Mouse (Mus musculus) gonadal fat pad, adult 2 months (tissue): ENCODE results near the gene Zcchc14. TPM values are rescaled to one million over a fixed set of nuclear protein-coding genes. Genes with fewer than 3 reads are reported as not detected.
"Not testable (repeated sequence)": the region's sequence is repeated elsewhere in the genome, so short reads cannot be mapped to it uniquely, and the experiment has no call there.

ENCODE experiments used
- DNase-seq: peaks from one replicate; pipeline ENCODE4 v3.0.0-alpha.2; 2012; ENCODE audit warnings: low read depth
- polyA plus RNA-seq: library from polyadenylated mRNA; depleted of rRNA; stranded (reverse); fragments of >200 nt; gene quantifications from 2 replicates; pipeline ENCODE4 v1.2.3, GENCODE M21; 2012; rRNA removed

The Zcchc14 gene
- polyA plus RNA-seq, result 18.2 and 21.2 TPM in 2 replicates

DNA sequence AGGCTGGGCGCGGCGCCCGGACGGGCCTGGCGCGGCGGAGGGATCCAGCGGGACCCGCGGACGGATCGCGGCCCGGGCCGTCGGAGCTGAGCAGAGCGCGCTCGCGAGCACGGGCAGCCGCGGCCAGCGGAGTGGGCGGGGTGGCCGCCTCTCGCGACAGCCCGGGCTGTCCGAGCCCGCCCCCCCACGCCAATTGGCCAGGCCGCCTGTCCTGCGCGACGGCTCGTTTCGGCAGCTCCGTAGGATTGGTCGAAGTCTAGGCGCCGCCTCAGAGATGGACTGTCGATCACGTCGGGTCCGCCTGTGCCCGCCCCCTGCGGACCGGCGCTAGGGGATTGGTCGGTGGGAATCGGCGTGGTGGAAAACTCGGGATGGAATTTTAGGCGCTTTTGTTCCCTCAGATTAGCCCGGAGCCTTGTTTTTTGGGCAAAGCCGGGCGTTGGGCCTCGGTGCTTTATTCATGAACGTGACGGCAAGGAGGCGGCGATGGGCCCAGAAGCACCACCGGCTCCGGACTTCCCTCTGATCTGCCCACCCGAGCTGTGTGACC is at the start of gene Zcchc14:
Zcchc14 (minus strand) TSS at position 128 of the 550 bp plus-strand sequence.
- peak; percentile 55 for DNase-seq

DNA sequence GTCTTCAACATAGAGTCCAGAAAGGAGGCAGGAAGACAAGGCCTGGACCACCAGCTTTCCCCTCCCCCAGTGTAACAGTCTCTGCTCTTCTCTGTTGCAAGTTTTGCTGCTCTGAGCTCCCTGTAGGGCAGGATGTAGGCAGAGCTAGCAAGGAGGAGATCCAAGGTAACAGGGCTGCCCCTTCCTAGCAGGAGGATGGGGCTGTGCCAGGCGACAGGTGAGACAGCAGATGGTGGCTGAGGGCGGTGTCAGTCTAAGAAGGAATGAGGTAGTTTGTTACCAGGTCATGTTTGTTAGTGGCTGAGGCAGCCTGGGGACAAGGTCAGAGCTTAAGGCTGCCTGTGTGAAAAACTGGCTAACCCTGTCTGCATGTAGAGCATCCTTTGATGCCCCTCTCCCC is 47.2 kb upstream of the Zcchc14 start:
- no peak for DNase-seq

DNA sequence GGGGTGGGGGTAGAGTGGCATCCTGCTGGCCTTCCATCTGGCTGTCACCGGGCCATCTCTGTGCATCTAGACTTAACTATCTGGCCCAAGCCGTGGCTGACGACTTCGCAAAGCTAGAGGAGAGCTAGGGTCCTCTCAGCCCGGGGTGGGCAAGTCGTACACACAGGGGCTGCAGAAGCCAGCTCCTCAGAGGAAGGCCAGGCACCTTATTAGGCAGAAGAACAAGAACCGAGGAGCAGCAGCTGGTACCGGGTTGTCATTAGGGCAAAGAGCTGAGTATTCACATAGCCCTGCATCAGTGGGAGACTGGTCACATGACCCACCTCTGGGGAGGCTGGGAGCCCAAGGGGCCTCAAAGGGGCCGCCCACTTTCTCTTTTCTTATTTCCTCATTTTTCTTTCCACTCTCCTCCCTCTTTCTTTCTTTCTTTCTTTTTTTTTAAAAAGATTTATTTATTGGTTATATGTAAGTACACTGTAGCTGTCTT is 46.0 kb upstream of the Zcchc14 start:
- no peak for DNase-seq

DNA sequence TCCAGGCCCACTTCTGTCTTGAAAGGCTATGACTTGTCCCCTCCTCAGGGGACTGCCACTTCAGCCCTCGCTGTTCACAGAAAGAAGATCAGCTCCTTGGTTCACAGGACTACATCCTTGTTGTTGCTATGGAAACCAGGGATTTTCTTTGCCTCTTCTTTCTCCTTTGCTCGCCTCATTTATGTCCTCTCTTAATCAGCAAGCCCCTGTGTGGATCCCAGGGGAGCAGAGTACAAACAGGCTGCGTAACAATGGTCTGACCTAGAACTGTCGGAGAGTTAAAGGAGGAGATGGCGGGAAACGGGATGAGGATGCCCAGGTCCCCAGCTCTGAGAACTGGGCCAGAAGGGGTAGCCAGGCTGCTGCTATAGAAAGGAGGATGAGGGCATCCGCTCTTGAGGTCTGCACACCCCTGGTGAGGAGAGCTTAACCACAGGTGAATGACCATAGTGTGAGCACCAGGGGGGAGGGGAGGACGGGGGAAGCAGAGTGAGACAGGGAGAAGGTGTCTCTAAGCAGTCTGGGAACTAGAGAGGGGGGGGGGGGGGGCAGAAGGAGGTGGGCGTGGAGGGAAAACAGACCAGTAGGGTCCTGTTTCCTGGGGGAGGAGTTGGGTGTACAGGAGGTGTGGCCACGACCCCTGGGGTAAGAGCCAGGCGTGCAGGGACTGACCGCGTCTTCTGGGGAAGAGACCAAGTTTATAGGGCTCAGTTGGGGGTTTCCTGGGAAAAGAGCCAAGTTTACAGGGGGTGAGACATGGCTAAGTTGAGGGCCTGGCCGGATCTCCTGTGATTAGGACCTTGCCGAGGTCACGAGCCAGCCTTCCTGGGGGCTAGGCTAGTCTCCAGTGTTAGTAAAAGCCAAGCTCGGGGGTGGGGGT is 45.3 kb upstream of the Zcchc14 start:
- no peak for DNase-seq

DNA sequence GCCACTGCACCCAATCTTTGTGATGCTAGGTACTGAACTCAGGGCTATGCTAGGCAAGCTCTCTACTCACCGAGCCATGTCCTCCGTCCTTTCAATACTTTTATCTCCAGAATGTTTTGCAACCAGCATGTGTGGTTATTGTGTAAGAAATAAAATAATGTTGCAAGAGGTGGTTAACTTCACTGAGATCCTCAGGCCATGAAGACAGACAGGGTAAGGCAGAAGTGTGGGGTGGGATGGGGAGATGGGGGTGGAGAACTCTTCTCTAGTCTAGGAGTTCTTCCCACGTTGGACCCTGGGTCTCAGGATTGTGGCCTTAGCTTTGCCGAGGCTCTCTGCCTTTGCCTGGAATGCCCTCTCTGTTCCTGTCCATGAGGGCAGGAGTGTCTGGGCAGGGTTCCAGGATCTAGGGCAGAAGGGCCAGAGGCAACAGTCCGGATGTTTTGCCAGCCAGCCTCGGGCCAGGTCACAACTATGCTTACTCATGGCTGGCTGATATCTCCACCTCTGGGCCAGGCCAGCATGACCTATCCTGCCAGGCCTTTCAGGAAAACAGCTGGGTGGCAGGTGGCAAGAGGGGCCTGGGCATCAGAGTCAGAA is 43.0 kb upstream of the Zcchc14 start:
- DNase-seq, result peak; percentile 30

DNA sequence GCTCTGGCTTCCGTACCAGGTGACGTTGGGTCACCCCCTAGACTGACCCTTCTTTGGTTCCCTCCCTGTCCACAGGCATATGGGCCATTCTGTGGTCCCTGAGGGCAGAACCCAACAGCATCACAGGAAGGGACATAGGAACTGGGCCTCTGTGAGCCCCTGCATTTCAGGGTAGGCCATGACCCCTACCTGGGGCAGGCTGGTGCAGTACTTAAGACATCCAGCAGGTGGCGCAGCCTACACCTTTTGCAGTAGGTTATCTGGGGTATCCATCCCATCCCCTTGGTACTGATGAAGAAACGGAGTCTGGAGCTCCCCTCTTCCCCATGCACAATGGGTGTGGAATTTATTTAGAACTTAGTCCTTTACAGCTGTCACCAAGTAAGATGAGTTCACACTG is 41.8 kb upstream of the Zcchc14 start:
- DNase-seq, result no peak

DNA sequence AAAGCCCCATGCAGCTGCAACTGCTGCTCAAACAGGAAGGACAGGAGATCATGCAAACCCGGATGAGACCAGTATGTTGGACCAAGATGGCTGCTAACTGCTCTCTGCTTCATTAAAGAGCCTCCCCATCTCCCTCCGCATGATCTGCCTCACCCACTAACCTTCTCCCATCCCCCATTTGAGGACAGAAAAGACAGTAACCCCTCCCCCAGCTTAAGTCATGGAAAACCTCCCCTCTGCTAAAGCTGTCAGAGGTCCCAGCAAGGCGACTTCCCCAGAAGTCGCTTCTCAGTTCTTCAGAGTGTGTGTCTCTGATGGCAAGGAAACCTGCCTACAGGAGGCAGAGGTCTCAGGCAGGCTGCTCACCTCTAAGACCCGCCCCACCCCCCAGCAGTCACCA is 35.8 kb upstream of the Zcchc14 start:
- no peak for DNase-seq

DNA sequence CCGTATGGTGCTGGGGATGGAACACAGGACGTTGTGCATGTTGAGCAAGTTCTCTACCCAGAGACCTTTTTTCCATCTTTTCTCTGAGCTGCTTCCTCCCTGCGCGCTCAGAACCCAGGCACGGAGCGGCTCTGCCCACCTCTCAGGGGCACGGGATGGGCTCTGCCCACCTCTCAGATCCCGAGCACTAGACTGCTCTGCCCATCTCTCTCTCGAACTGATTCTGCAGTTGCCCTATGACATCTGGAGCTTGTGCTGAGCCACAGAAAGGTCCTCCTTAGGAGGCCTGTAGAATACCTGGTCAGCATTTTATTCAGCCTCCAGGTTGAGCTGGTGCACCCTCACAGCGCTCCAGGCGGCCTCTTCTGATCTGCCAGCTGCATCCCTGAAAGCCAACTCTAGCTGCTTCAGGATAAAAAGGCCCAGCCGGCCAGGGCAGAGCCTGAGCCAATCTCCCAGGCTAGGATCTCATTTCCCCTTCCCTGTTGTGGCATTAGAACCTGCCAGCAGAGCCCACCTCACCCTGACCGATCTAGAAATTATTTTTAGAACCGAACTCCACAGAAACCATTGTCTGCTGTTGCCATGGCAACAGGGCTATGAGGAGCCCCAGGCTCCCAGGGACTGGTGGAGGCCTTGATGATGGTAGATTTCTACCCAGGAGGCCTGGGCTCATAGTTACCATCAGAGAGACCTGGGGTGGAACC is 34.9 kb upstream of the Zcchc14 start:
- DNase-seq, result no peak

DNA sequence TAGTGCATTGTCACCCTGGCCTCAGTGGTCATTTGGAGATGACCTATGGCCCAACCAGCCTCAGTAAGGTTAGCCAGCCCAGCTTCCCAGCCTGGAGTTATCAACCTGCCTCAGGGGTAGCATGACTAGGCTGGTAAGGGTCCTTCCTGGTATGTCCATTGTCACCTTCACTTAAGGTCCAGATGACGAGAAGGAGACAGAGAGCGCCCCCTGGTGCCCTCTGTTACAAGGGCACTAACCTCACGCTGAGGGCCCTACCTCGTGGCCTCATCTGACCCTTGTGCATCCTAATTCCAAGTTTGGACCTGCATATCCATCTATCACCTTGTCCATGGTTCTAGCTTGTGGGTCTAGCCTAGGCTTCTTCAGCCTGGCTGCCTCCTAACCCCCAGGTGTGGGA is 32.7 kb upstream of the Zcchc14 start:
- no peak for DNase-seq

DNA sequence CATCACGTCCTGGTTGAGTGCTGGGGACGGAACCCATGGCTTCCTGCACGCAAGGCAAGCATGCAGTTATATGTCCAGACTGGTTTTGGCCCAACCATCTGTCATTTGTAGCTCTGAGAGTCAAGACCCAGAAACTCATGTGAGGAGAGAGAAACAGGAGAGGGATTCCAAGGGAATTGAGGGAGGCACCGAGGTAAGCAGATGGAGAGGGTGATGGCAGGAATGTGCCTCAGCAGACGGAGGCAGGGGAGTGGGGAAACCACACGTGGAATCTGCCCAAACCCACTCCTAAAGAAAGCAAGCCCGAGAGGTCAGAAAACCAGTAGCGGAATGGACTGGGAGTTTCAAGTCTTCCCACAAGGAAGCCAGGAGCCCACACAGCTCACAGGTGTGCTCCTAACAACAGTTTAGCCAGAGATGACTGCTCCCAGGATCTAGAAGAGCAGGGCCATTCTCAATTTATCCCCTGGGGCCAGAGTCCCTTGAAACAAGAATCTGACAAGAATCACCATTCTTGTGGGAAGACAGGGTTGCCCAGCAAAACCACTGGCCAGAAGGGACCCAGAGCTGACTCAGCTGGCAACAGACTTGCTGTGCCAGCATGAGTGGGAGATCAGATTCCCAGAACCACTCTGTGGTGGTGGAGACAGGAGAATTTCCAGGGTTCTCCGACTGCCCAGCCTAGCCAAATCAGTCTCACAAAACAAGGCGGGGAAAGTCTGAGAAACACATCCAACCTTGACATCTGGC is 30.6 kb upstream of the Zcchc14 start:
- DNase-seq, result no peak

DNA sequence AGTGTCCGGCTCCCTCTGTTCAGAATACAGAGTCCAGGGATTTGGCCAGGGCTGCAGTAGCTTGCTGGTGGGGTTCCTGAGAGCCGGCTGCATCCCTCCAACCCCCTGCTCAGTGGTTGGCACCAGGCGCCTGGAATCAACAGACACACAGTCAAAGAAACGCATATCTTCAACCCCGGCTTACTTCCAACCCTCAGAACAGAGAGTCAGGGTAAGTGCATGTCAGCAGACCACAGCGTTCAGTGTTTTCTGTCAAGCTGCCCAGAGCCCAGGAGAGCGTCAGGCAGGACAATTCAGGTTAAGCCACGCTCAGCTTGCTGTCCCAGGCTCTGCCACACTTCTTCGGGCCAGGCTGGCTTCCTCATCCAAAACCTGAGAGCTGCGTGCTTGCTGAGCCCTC is 28.8 kb upstream of the Zcchc14 start:
- no peak for DNase-seq

DNA sequence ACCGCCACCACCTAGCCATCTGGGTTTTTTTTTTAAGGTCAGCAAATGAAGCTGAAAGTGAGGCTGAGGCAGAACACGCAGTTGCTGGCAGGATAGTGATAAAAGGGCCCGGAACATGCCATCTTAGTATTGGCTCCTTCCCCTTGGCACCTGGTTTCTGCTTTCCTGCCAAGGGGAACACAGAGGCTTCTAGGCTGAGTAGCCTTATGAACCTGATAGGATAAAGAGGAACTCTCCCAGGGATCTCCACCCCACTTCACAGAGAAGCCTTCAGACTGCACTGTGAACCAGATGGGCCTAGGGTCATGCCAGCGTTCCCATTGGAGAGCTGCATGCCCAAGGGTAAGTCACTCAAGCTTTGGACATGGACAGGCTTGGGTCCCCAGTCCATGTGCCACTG is 28.2 kb upstream of the Zcchc14 start:
- no peak for DNase-seq

DNA sequence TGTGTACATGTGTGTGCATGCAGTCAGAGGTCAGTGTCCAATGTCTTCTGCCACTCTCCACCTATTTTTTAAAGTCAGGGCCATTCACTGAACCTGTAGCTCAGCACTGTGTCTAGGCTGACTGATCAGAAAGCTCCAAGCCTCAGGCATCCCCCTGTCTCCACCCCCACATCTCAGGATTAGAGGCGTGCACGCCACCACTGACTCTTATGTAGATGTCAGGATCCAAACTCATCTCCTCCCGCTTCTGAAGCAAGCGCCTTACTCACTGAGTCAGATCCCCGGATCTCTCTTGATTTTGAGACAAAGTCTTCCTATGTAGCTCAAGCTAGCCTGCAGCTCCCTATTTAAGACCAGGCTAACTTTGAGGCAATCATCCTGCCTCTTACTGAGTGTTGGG is 26.0 kb upstream of the Zcchc14 start:
- DNase-seq, result no peak

DNA sequence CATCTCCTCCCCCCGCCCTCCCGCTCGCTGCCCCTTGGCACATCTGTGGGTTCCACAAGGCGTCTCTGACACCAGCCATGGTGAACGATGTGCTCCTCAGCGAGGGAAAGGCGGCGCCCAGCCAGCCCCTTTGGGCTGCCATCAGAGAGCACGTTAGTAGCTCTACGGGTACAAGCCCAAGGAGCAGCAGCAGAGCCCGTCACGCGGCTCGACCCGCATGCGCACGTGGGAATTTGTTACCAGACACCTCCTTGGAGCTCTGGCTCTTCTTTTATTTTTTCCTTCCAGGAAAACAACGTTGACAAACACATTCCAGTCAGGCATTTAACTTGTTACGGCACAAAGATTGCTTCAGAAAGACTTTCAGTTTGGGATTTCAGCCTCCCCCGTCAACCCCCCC is 23.0 kb upstream of the Zcchc14 start:
- DNase-seq, result no peak

DNA sequence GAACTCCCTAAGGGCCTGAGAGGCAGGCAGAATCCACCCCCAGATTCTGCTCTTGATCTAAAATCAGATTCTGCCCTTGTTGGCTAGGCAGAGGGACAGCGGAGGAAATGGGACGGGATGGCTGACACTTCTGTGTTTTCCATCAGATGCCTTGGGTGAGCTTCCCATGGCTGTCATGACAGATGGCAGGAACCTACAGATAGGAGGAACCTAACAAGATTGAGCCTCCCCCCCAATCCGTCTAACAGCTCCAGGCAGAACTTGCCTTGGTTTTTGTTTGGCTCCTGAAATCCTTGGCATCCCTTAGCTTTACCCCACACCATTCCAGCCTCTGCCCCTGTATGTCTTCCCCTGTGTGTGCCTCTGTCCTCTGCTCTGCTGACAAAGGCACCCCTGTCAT is 22.5 kb upstream of the Zcchc14 start:
- DNase-seq, result no peak

DNA sequence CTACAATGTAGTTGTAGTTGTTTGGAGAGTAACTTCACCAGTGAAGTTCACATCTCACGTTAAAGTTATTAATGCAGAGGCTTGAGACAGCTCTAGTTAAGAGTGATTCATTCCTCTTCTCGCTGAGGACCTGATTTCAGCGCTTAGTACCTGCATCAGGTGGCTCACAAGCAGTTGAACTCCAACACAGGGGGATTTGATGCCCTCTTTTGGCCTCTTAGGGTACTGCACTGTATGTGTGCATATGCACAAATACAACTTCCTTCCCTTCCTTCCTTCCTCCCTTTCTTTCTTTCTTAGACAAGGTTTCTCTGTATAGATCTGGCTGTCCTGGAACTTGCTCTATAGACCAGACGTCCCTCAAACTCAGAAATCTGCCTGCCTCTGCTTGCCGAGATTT is 21.8 kb upstream of the Zcchc14 start:
- no peak for DNase-seq

DNA sequence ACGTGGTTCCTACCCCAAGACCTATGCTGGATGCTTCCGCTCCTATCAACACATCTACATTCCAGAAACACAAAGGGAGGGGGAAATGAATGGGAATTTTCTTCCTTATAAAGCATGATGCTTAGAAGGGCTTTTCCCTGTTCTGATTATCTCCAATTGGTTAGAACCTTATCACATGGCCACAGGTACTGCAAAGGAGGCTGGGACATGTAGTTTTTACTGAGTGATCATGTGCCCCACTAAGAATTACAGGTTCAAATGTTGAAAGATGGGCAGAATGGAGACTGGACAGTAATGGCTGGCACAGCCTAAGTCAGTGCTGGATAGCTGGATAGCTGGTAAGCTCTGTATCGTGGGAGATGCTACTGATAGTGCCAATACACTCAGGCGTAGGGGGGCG is 21.2 kb upstream of the Zcchc14 start:
- no peak for DNase-seq

DNA sequence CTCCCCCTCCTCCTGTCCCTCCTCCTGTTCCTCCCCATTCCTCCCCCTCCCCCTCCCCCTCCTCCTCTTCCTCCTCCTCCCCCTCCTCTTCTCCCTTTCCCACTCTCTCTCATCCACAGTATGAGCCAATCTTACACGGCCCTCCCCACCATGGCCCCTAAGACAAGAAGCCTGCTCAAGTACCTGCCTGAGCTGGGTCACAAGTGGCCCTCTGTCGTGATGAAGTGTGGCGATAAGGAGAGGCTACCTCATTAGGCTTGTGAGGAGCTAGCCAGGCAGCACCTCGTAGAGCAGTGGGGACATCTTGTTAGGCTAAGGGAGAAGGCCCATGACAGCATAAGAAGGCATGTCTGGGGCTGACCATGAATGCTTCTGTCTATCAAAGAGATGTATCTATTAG is 20.5 kb upstream of the Zcchc14 start:
- no peak for DNase-seq

DNA sequence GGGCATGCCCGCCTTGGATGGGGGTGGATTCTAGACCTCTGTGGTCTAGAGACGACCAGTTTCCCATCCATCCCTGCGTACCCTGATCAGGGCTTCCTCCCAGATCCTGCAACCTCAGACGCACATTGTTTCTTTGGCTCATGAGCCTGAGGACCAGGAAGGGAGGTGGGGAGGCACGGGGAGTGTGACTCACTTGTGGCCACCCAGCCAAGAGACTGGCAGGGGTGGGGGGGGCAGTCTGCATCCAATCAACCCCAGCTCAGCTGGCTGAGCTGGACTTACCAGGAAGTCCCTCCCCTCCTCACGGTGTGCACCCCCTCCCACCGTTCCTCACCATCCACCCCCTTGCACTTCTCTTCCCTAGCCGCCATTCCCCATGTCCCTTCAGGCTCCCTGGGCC is 16.5 kb upstream of the Zcchc14 start:
- no peak for DNase-seq

DNA sequence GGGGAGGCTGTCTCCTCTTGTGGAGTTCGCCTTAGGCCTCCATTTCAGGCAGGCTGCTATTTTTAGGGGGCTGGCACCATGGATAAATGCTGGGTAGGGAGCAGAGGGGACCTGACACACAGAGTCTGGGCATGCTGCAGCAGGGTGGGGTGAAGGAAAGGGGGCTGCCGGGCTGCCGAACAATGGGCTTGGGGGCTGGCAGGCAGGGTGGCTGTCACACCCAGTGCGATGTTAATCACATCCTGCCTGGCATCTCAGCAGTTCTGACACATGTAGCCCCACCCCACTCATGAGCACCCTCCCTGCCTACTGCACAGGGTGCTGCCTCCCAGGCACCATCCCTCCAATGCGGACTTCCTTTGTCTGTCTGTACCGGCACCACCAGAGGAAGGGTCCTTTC is 15.9 kb upstream of the Zcchc14 start:
- no peak for DNase-seq

DNA sequence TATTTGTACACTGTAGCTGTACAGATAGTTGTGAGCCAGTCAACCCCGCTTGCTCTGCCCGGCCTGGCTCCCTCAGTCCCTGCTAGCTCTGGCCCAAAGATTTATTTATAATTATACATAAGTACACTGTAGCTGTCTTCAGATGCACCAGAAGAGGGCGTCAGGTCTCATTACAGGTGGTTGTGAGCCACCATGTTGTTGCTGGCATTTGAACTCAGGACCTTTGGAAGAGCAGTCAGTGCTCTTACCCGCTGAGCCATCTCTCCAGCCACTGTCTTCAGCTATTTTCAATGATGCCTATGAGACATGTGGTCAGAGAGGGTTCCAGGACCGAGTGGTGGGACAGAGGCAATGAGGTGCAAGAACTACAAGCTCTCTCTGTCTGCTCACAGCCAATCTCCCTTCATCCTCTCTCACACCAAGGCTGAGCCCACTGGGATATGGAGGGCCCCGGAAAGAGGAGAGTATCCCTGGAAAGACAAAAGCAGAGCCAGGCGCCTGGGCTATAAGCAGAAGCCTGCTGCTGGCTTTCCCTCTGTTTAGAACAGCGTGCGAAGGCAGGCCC is 15.3 kb upstream of the Zcchc14 start:
- DNase-seq, result not testable (repeated sequence)
